Mouse (Mus musculus) heart, postnatal 10 days (tissue): Measurements from ENCODE around the gene Id2. TPM values are rescaled to one million over a fixed set of nuclear protein-coding genes. Genes with fewer than 3 reads are reported as not detected.
A peak's percentile ranks its signal among the peaks of the same experiment; 100 is the strongest.

Experiments used
- DNase-seq, 2 experiments: peaks; one replicate each; pipeline ENCODE4 v3.0.0; 2021
- intact Hi-C: fragments of 180-260 bp; cut with DNase I; formaldehyde crosslinking; loops from one replicate; pipeline ENCODE4 v1.15.1; 2025
- total RNA-seq, 2 experiments: library from RNA; stranded (reverse); gene quantifications; 2 replicates each; pipeline ENCODE4 v1.2.3; 2021

Gene Id2
- total RNA-seq, 2 experiments from 2014 or later = 22.2 to 22.3 TPM

- intact Hi-C loops = loop anchor here (2.0 kb wide), 1 partner anchor 51 kb away; no protein-coding TSS in a partner anchor
- DNase-seq = peak; percentile 75 to 79
Measured at GRCm38 (mm10) chr12:25109971-25110681, 13.2 kb upstream of the Id2 start.

GRCm38 (mm10) chr12:25108865-25109264 lies 11.9 kb upstream of the Id2 start:
- intact Hi-C loops = no loop called here
- no peak for DNase-seq

- DNase-seq = no peak
- intact Hi-C loops = no loop called here
Measured at GRCm38 (mm10) chr12:25104541-25104940, 7.6 kb upstream of the Id2 start.

- intact Hi-C loops = loop anchor here (2.0 kb wide), 1 partner anchor 13 kb away; no protein-coding TSS in a partner anchor
- no peak for DNase-seq
Measured at GRCm38 (mm10) chr12:25103911-25104310, 7.0 kb upstream of the Id2 start.

- intact Hi-C loops = loop anchor here (2.0 kb wide), 1 partner anchor 59 kb away; no protein-coding TSS in a partner anchor
- peak; percentile 26 to 32 for DNase-seq
Measured at GRCm38 (mm10) chr12:25101389-25101788, 4.4 kb upstream of the Id2 start.

GRCm38 (mm10) chr12:25100411-25101217 lies 3.7 kb upstream of the Id2 start:
- DNase-seq = peak; percentile 71 to 79
- intact Hi-C loops = loop anchor here (2.0 kb wide), 1 partner anchor 60 kb away; no protein-coding TSS in a partner anchor

- DNase-seq = peak; percentile 69 to 72
- intact Hi-C loops = loop anchor here (2.0 to 10.0 kb wide), 3 partner anchors 61 to 725 kb away; no protein-coding TSS in a partner anchor
Measured at GRCm38 (mm10) chr12:25099563-25100408, 2.8 kb upstream of the Id2 start.

GRCm38 (mm10) chr12:25099313-25099562 lies 2.3 kb upstream of the Id2 start:
- DNase-seq = peak; percentile 67 to 70
- intact Hi-C loops = loop anchor here (5.0 to 10.0 kb wide), 2 partner anchors 203 to 726 kb away; no protein-coding TSS in a partner anchor

- intact Hi-C loops = loop anchor here (5.0 to 10.0 kb wide), 2 partner anchors 204 to 726 kb away; no protein-coding TSS in a partner anchor
Measured at GRCm38 (mm10) chr12:25098561-25099312, 1.8 kb upstream of the Id2 start.

GRCm38 (mm10) chr12:25098161-25098550 lies 1.2 kb upstream of the Id2 start:
- intact Hi-C loops = loop anchor here (5.0 to 10.0 kb wide), 2 partner anchors 204 to 727 kb away; no protein-coding TSS in a partner anchor
- no peak for DNase-seq

More at GRCm38 (mm10) chr12:25098561-25099312, 1.8 kb upstream of the Id2 start:
- peak; percentile 96 to 97 for DNase-seq

GRCm38 (mm10) chr12:25097210-25098160 lies 545 bp upstream of the Id2 start:
- DNase-seq = peak; percentile 55 to 63
- intact Hi-C loops = loop anchor here (5.0 to 10.0 kb wide), 2 partner anchors 205 to 727 kb away; no protein-coding TSS in a partner anchor

- DNase-seq = peak in 1 of 2 experiments; percentile 36
- intact Hi-C loops = loop anchor here (5.0 to 10.0 kb wide), 2 partner anchors 206 to 728 kb away; no protein-coding TSS in a partner anchor
Measured at GRCm38 (mm10) chr12:25096640-25097051, 294 bp downstream of the Id2 start.

GRCm38 (mm10) chr12:25095974-25096639 lies 833 bp downstream of the Id2 start:
- intact Hi-C loops = loop anchor here (5.0 to 10.0 kb wide), 2 partner anchors 206 to 729 kb away; no protein-coding TSS in a partner anchor
- peak; percentile 99 for DNase-seq

GRCm38 (mm10) chr12:25095538-25095937 lies 1.4 kb downstream of the Id2 start:
- intact Hi-C loops = loop anchor here (5.0 to 10.0 kb wide), 2 partner anchors 207 to 729 kb away; no protein-coding TSS in a partner anchor
- no peak for DNase-seq

GRCm38 (mm10) chr12:25094621-25095521 lies 2.1 kb downstream of the Id2 start:
- intact Hi-C loops = loop anchor here (5.0 to 10.0 kb wide), 5 partner anchors 207 to 1132 kb away; no protein-coding TSS in a partner anchor
- DNase-seq = peak; percentile 44

GRCm38 (mm10) chr12:25093241-25093774 lies 3.6 kb downstream of the Id2 start:
- no peak for DNase-seq
- intact Hi-C loops = loop anchor here (2.0 to 10.0 kb wide), 6 partner anchors 269 to 1183 kb away; no protein-coding TSS in a partner anchor
